Mouse (Mus musculus): ENCODE data around the gene March11. TPM values are rescaled to one million over a fixed set of nuclear protein-coding genes. Genes with fewer than 3 reads are reported as not detected.

Gene March11
- not detected for polyA plus RNA-seq (2017; shearing (Covaris generic))

GRCm38 (mm10) chr15:26308629-26309230 lies at the start of gene March11:
Gene March11, plus strand, starts transcription at chr15:26309048.

Measured in CD4-positive, CD25-positive, alpha-beta regulatory T cell (primary cell).